ENCODE assay signal across 22 mouse cellular contexts in genomic region chr12:118177756-118178155, GRCm38 (mm10). TPM values are rescaled to one million over a fixed set of nuclear protein-coding genes. Genes with fewer than 3 reads are reported as not detected.
A peak's percentile ranks its signal among the peaks of the same experiment; 100 is the strongest.
DNase-seq lines count a peak whose midpoint lies in the region; ATAC-seq and TF ChIP-seq lines count a peak whose summit lies in the region.
"Had no signal": no experiment of that assay in that cellular context is flagged by ENCODE, and none has a peak within 500 bp of the region (broad histone marks: within the 10 kb centered on the region; RNA-seq: fewer than 3 reads in every experiment).

No protein-coding gene starts in this region.

- no peak overlapping the region for H3K9ac ChIP-seq in lung, embryonic 14.5 days
- H3K9ac ChIP-seq in lung, embryonic 15.5 days = no peak overlapping the region
- H3K9ac ChIP-seq in lung, embryonic 16.5 days (ENCODE audit: low read length) = no peak overlapping the region

- H3K4me1 ChIP-seq in lung, embryonic 14.5 days (ENCODE audit: insufficient read depth) = no peaks in the 10 kb centered on the region
- H3K4me1 ChIP-seq in lung, embryonic 15.5 days = no peaks in the 10 kb centered on the region
- H3K4me1 ChIP-seq in lung, embryonic 16.5 days (replicated peaks; ENCODE audit: control insufficient read depth, insufficient read depth, low read length) = no peaks in the 10 kb centered on the region

- 69% methylated on average over 5 of the region's 5 CpGs for WGBS in lung, embryonic 14.5 days
- WGBS in lung, embryonic 15.5 days = 71% methylated on average over 5 of the region's 5 CpGs
- 62% methylated on average over 5 of the region's 5 CpGs for WGBS in lung, embryonic 16.5 days

- TF ChIP-seq CTCF in lung, embryonic 14.5 days (IDR thresholded peaks at IDR 0.05; ENCODE audit: low read depth) = no peak

- H3K36me3 ChIP-seq in lung, embryonic 14.5 days (ENCODE audit: insufficient read depth) = no peaks in the 10 kb centered on the region
- H3K36me3 ChIP-seq in lung, embryonic 15.5 days = no peaks in the 10 kb centered on the region
- no peaks in the 10 kb centered on the region for H3K36me3 ChIP-seq in lung, embryonic 16.5 days (ENCODE audit: control insufficient read depth, insufficient read depth, low read length)
- H3K36me3 ChIP-seq: G1E had no signal

- no peak overlapping the region for H3K4me2 ChIP-seq in lung, embryonic 14.5 days
- H3K4me2 ChIP-seq in lung, embryonic 15.5 days = no peak overlapping the region
- H3K4me2 ChIP-seq in lung, embryonic 16.5 days (ENCODE audit: low read depth, low read length) = no peak overlapping the region

- no peaks in the 10 kb centered on the region for H3K9me3 ChIP-seq in lung, embryonic 14.5 days (ENCODE audit: low read depth, low read length)
- no peaks in the 10 kb centered on the region for H3K9me3 ChIP-seq in lung, embryonic 15.5 days
- no peaks in the 10 kb centered on the region for H3K9me3 ChIP-seq in lung, embryonic 16.5 days (ENCODE audit: control insufficient read depth, low read length)

- DNase-seq in heart, adult 11 months = peak; percentile 51
- DNase-seq in heart, postnatal 14 days = no peak
- no peak for DNase-seq in lung, embryonic 14.5 days
- no peak for DNase-seq in lung, postnatal 14 days
- no peak for DNase-seq in lung, postnatal 10 days
- no peak for DNase-seq in lung, postnatal 36 days
- DNase-seq: adrenal gland, adult 2 months; adrenal gland, adult 8-10 months; adrenal gland, postnatal 10 days; adrenal gland, postnatal 14 days; adrenal gland, postnatal 25 days; adrenal gland, postnatal 36 days; B cell, adult 2 months; cerebellum, adult 11 months; cerebellum, adult 11-12 months had no signal

- H3K27me3 ChIP-seq in lung, embryonic 14.5 days (ENCODE audit: insufficient read depth, low read length) = no peaks in the 10 kb centered on the region
- no peaks in the 10 kb centered on the region for H3K27me3 ChIP-seq in lung, embryonic 15.5 days
- H3K27me3 ChIP-seq in lung, embryonic 16.5 days (ENCODE audit: control insufficient read depth, insufficient read depth, low read depth, low read length) = no peaks in the 10 kb centered on the region
- H3K27me3 ChIP-seq: CH12.LX, Patski had no signal

- ATAC-seq in lung, embryonic 14.5 days (ENCODE audit: insufficient read depth) = no peak; the same call in 1 of the 2 replicates
- ATAC-seq in lung, embryonic 15.5 days (ENCODE audit: borderline replicate concordance, extremely low read depth, low FRiP score, low TSS enrichment) = no peak
- ATAC-seq in lung, embryonic 16.5 days (ENCODE audit: low read depth) = peak; percentile 59
- ATAC-seq: activated CD4-positive, CD25-positive, alpha-beta regulatory T cell, adult 4 months; CD4-positive, CD25-positive, alpha-beta regulatory T cell, adult 4 months; Patski had no signal

- no peak overlapping the region for H3K4me3 ChIP-seq in lung, embryonic 14.5 days (ENCODE audit: low read depth, low read length)
- no peak overlapping the region for H3K4me3 ChIP-seq in lung, embryonic 15.5 days
- H3K4me3 ChIP-seq in lung, embryonic 16.5 days (ENCODE audit: low read length) = no peak overlapping the region

- intact Hi-C loops in heart, postnatal 14 days (cut with DNase I) = no loop called here

- H3K27ac ChIP-seq in lung, embryonic 14.5 days (ENCODE audit: low read depth) = peak overlapping the region; percentile 54
- peak overlapping the region; percentile 71 for H3K27ac ChIP-seq in lung, embryonic 15.5 days
- H3K27ac ChIP-seq in lung, embryonic 16.5 days (ENCODE audit: low read length) = peak overlapping the region; percentile 77

RNA-seq across cellular contexts. Expression of gene Dnah11, which starts 21.1 kb away (rescaled TPM):
- under 1 TPM in 1 of 2 experiments, not detected in 1; 0.07 TPM for total RNA-seq in heart, postnatal 14 days (2021)
- 0.34 and 0.43 TPM in 2 replicates for polyA plus RNA-seq in lung, embryonic 14.5 days (2014; fragmentation: Nextera tagmentation; extraction: Ambion mirVana)
- polyA plus RNA-seq in lung, embryonic 15.5 days (2015; fragmentation: Nextera tagmentation; extraction: Ambion mirVana) = 0.40 and 0.69 TPM in 2 replicates
- polyA plus RNA-seq in lung, embryonic 16.5 days (2015; fragmentation: Nextera tagmentation; extraction: Ambion mirVana) = 0.77 and 1.1 TPM in 2 replicates
- polyA plus RNA-seq: adrenal gland, adult 2 months; G1E; Patski had no signal
